Mouse (Mus musculus) testis, postnatal 14 days (tissue): ENCODE results near the gene Igf2bp3.
A peak's percentile ranks its signal among the peaks of the same experiment; 100 is the strongest.

Source experiments
- DNase-seq: peaks from one replicate; pipeline ENCODE4 v3.0.0; 2021; ENCODE audit warnings: low spot score

Igf2bp3 gene

GRCm38 (mm10) chr6:49132352-49133090 is 82.2 kb downstream of the Igf2bp3 start:
- no peak for DNase-seq

- DNase-seq = no peak
Observed at GRCm38 (mm10) chr6:49131855-49132254, 82.9 kb downstream of the Igf2bp3 start.

- no peak for DNase-seq
Observed at GRCm38 (mm10) chr6:49130328-49130727, 84.4 kb downstream of the Igf2bp3 start.

- DNase-seq = no peak
Observed at GRCm38 (mm10) chr6:49120370-49120769, 94.4 kb downstream of the Igf2bp3 start.

GRCm38 (mm10) chr6:49119462-49120135 is 95.2 kb downstream of the Igf2bp3 start:
- DNase-seq = no peak

- DNase-seq = no peak
Observed at GRCm38 (mm10) chr6:49118446-49118845, 96.3 kb downstream of the Igf2bp3 start.

- DNase-seq = peak; percentile 21
Observed at GRCm38 (mm10) chr6:49116241-49116640, 98.5 kb downstream of the Igf2bp3 start.

- DNase-seq = no peak
Observed at GRCm38 (mm10) chr6:49115550-49115949, 99.2 kb downstream of the Igf2bp3 start.

GRCm38 (mm10) chr6:49114457-49114856 is 100.3 kb downstream of the Igf2bp3 start:
- no peak for DNase-seq

- DNase-seq = no peak
Observed at GRCm38 (mm10) chr6:49113895-49114294, 100.9 kb downstream of the Igf2bp3 start.

GRCm38 (mm10) chr6:49109196-49109595 is 105.6 kb downstream of the Igf2bp3 start:
- DNase-seq = no peak

- DNase-seq = no peak
Observed at GRCm38 (mm10) chr6:49106746-49107500, 107.8 kb downstream of the Igf2bp3 start.

- DNase-seq = no peak
Observed at GRCm38 (mm10) chr6:49099086-49099485, 115.7 kb downstream of the Igf2bp3 start.

- no peak for DNase-seq
Observed at GRCm38 (mm10) chr6:49097596-49098110, 117.1 kb downstream of the Igf2bp3 start.

GRCm38 (mm10) chr6:49096933-49097461 is 117.8 kb downstream of the Igf2bp3 start:
- peak; percentile 64 for DNase-seq

GRCm38 (mm10) chr6:49096421-49096820 is 118.3 kb downstream of the Igf2bp3 start:
- DNase-seq = peak; percentile 22

- DNase-seq = no peak
Observed at GRCm38 (mm10) chr6:49094968-49095367, 119.8 kb downstream of the Igf2bp3 start.

GRCm38 (mm10) chr6:49083008-49083407 is 131.7 kb downstream of the Igf2bp3 start:
- no peak for DNase-seq

GRCm38 (mm10) chr6:49079313-49079712 is 135.4 kb downstream of the Igf2bp3 start:
- DNase-seq = no peak

- DNase-seq = no peak
Observed at GRCm38 (mm10) chr6:49077894-49078293, 136.9 kb downstream of the Igf2bp3 start.

- DNase-seq = no peak
Observed at GRCm38 (mm10) chr6:49074117-49074490, 140.7 kb downstream of the Igf2bp3 start.
